Mouse (Mus musculus): ENCODE results near the gene Sidt1. TPM values are rescaled to one million over a fixed set of nuclear protein-coding genes. Genes with fewer than 3 reads are reported as not detected.

Gene Sidt1
- polyA plus RNA-seq, 1 experiment from 2014 or later = 9.8 TPM

DNA sequence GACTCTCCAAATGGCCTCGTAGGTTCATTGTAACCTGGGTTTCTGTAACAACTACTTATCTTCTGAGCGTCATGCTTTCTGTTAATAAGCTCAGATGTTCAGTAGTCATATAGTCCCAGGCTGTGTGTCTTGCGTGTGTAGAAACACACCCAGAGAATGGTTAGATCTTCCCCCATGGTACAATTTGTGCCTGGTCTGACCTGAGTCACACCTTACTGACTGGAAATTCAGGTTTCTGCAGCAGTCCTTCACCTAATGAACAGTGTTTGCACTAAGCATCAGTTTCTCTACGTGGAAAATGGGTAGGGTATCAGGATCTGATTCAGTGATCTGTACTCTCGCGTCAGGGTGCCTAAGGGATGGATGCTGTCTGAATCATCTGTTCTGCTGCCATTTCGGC, 100.0 kb downstream of the Sidt1 start:
- H3K4me1 ChIP-seq (replicated peaks; ENCODE audit: control insufficient read depth, insufficient read depth) = no peaks in the 10 kb centered on the region
- no peaks in the 10 kb centered on the region for H3K36me3 ChIP-seq (ENCODE audit: control insufficient read depth, insufficient read depth, low read length)
- H3K9ac ChIP-seq (ENCODE audit: low read length) = no peak overlapping the region
- peak; percentile 46 for DNase-seq (ENCODE audit: low spot score)
- H3K27me3 ChIP-seq (ENCODE audit: control insufficient read depth, insufficient read depth, low read length) = no peaks in the 10 kb centered on the region
- peak overlapping the region; percentile 36 for H3K27ac ChIP-seq (replicated peaks)
- H3K4me2 ChIP-seq (replicated peaks; ENCODE audit: low read depth) = no peak overlapping the region
- H3K4me3 ChIP-seq (ENCODE audit: low read depth, low read length) = no peak overlapping the region
- H3K9me3 ChIP-seq (ENCODE audit: control insufficient read depth, low read length) = no peaks in the 10 kb centered on the region
- TF ChIP-seq CTCF (IDR thresholded peaks at IDR 0.05; ENCODE audit: low read depth) (no peak), EP300 (optimal IDR thresholded peaks at IDR 0.05) (peak; percentile 92)
- 50% methylated on average over 7 of the region's 7 CpGs for WGBS
- peak; percentile 94 for ATAC-seq (ENCODE audit: low FRiP score, low TSS enrichment)

- DNase-seq (ENCODE audit: low spot score) = no peak
- 75% methylated on average over 13 of the region's 13 CpGs for WGBS
- H3K36me3 ChIP-seq (ENCODE audit: control insufficient read depth, insufficient read depth, low read length) = no peaks in the 10 kb centered on the region
These were observed 106.2 kb downstream of the Sidt1 start for GRCm38 (mm10) chr16:44226706-44227291.

DNA sequence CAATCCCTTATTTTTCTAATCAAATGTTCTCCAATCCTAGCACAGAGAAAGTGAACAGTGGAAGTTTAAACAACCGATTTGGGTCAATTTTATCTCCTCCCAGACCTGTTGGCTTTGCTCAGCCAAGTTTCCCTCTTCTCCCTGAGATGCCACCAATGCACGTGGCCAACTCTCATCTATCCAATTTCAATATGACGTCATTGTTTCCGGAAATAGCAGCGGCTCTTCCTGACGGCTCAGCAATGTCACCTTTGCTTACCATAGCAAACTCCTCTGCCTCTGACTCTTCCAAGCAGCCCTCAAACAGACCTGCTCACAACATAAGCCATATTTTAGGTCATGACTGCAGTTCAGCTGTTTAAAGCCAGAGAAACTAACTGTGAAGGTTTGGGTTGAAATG, 111.5 kb downstream of the Sidt1 start:
- H3K9ac ChIP-seq (ENCODE audit: low read length) = no peak overlapping the region
- peaks cover 34% of the 10 kb centered on the region for H3K36me3 ChIP-seq (ENCODE audit: control insufficient read depth, insufficient read depth, low read length)
- H3K27ac ChIP-seq (replicated peaks) = no peak overlapping the region
- H3K4me1 ChIP-seq (replicated peaks; ENCODE audit: control insufficient read depth, insufficient read depth) = no peaks in the 10 kb centered on the region
- ATAC-seq (ENCODE audit: low FRiP score, low TSS enrichment) (no peak), DNase-seq (ENCODE audit: low spot score) (no peak)
- H3K27me3 ChIP-seq (ENCODE audit: control insufficient read depth, insufficient read depth, low read length) = no peaks in the 10 kb centered on the region
- 73% methylated on average over 6 of the region's 6 CpGs for WGBS
- H3K4me2 ChIP-seq (replicated peaks; ENCODE audit: low read depth) = no peak overlapping the region
- TF ChIP-seq CTCF (IDR thresholded peaks at IDR 0.05; ENCODE audit: low read depth) (no peak), EP300 (optimal IDR thresholded peaks at IDR 0.05) (no peak)
- no peaks in the 10 kb centered on the region for H3K9me3 ChIP-seq (ENCODE audit: control insufficient read depth, low read length)
- no peak overlapping the region for H3K4me3 ChIP-seq (ENCODE audit: low read depth, low read length)

More at GRCm38 (mm10) chr16:44226706-44227291, 106.2 kb downstream of the Sidt1 start:
- Histone ChIP-seq H3K4me2 (replicated peaks; ENCODE audit: low read depth) (no peak overlapping the region), H3K9ac (ENCODE audit: low read length) (no peak overlapping the region), H3K4me3 (ENCODE audit: low read depth, low read length) (no peak overlapping the region), H3K9me3 (ENCODE audit: control insufficient read depth, low read length) (no peaks in the 10 kb centered on the region), H3K4me1 (replicated peaks; ENCODE audit: control insufficient read depth, insufficient read depth) (no peaks in the 10 kb centered on the region), H3K27ac (replicated peaks) (no peak overlapping the region), H3K27me3 (ENCODE audit: control insufficient read depth, insufficient read depth, low read length) (no peaks in the 10 kb centered on the region)
- TF ChIP-seq CTCF (IDR thresholded peaks at IDR 0.05; ENCODE audit: low read depth) (no peak), EP300 (optimal IDR thresholded peaks at IDR 0.05) (no peak)
- ATAC-seq (ENCODE audit: low FRiP score, low TSS enrichment) = no peak

DNA sequence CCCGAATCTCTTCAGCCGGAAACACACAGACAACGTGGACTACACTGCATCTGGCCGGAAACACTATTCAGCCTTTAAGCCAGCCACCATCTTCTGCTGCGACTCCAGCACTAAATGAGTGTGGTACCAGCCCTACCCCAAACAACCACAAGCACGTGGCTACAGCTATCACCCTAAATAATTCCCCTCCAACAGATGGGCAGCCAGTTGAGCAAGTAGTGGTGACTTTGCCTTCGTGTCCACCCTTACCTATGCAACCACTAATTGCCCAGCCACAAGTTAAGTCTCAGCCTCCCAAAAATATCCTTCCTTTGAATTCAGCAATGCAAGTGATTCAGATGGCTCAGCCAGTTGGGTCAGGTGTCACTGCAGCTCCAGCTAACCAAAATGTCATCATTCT, 116.6 kb downstream of the Sidt1 start:
- no peaks in the 10 kb centered on the region for H3K4me1 ChIP-seq (replicated peaks; ENCODE audit: control insufficient read depth, insufficient read depth)
- H3K4me2 ChIP-seq (replicated peaks; ENCODE audit: low read depth) = no peak overlapping the region
- no peaks in the 10 kb centered on the region for H3K27me3 ChIP-seq (ENCODE audit: control insufficient read depth, insufficient read depth, low read length)
- no peaks in the 10 kb centered on the region for H3K9me3 ChIP-seq (ENCODE audit: control insufficient read depth, low read length)
- H3K4me3 ChIP-seq (ENCODE audit: low read depth, low read length) = no peak overlapping the region
- ATAC-seq (ENCODE audit: low FRiP score, low TSS enrichment) = no peak
- TF ChIP-seq EP300 (optimal IDR thresholded peaks at IDR 0.05) = no peak
- no peak for DNase-seq (ENCODE audit: low spot score)
- no peak overlapping the region for H3K9ac ChIP-seq (ENCODE audit: low read length)
- H3K36me3 ChIP-seq (ENCODE audit: control insufficient read depth, insufficient read depth, low read length) = peaks cover 42% of the 10 kb centered on the region
- no peak overlapping the region for H3K27ac ChIP-seq (replicated peaks)
- 96% methylated on average over 7 of the region's 7 CpGs for WGBS

DNA sequence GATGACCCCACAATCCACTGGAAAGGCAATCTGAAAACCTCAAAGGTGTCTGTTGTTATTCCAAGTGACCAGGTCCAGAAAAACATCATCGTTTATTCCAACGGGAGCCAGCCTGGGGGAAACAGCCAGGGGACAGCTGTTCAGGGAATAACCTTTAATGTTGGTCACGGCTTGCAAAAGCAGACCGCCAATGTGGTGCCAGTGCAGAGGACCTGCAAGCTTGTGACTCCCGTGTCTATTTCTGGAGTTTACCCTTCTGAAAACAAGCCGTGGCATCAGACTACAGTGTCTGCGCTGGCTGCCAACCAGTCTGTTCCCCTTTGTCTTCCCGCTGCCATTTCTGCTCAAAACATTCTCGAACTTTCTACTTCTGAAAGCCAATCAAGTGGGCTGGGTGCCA, 117.5 kb downstream of the Sidt1 start:
- TF ChIP-seq EP300 (optimal IDR thresholded peaks at IDR 0.05) (no peak), CTCF (IDR thresholded peaks at IDR 0.05; ENCODE audit: low read depth) (no peak)
- Histone ChIP-seq H3K36me3 (ENCODE audit: control insufficient read depth, insufficient read depth, low read length) (peaks cover 36% of the 10 kb centered on the region), H3K9ac (ENCODE audit: low read length) (no peak overlapping the region), H3K4me2 (replicated peaks; ENCODE audit: low read depth) (no peak overlapping the region), H3K27me3 (ENCODE audit: control insufficient read depth, insufficient read depth, low read length) (no peaks in the 10 kb centered on the region), H3K4me1 (replicated peaks; ENCODE audit: control insufficient read depth, insufficient read depth) (no peaks in the 10 kb centered on the region), H3K9me3 (ENCODE audit: control insufficient read depth, low read length) (no peaks in the 10 kb centered on the region), H3K4me3 (ENCODE audit: low read depth, low read length) (no peak overlapping the region), H3K27ac (replicated peaks) (no peak overlapping the region)
- DNase-seq (ENCODE audit: low spot score) (no peak), ATAC-seq (ENCODE audit: low FRiP score, low TSS enrichment) (no peak)
- WGBS = 93% methylated on average over 9 of the region's 9 CpGs

GRCm38 (mm10) chr16:44212703-44213102, 120.3 kb downstream of the Sidt1 start:
- Histone ChIP-seq H3K36me3 (ENCODE audit: control insufficient read depth, insufficient read depth, low read length) (peaks cover 25% of the 10 kb centered on the region), H3K27me3 (ENCODE audit: control insufficient read depth, insufficient read depth, low read length) (no peaks in the 10 kb centered on the region), H3K27ac (replicated peaks) (no peak overlapping the region), H3K4me2 (replicated peaks; ENCODE audit: low read depth) (no peak overlapping the region), H3K4me3 (ENCODE audit: low read depth, low read length) (no peak overlapping the region), H3K9ac (ENCODE audit: low read length) (no peak overlapping the region), H3K9me3 (ENCODE audit: control insufficient read depth, low read length) (no peaks in the 10 kb centered on the region), H3K4me1 (replicated peaks; ENCODE audit: control insufficient read depth, insufficient read depth) (no peaks in the 10 kb centered on the region)
- 68% methylated on average over 7 of the region's 7 CpGs for WGBS
- DNase-seq (ENCODE audit: low spot score) (no peak), ATAC-seq (ENCODE audit: low FRiP score, low TSS enrichment) (no peak)
- TF ChIP-seq CTCF (IDR thresholded peaks at IDR 0.05; ENCODE audit: low read depth) (no peak), EP300 (optimal IDR thresholded peaks at IDR 0.05) (no peak)
